Mouse (Mus musculus): ENCODE measurements at regions not wholly inside any gene's neighbourhood (a gene's known extent, or its start where the extent isn't known, plus 50 kb on each side); places are given as distances from the start of the nearest gene placed in this dataset.
A peak's percentile ranks its signal among the peaks of the same experiment; 100 is the strongest.

DNA sequence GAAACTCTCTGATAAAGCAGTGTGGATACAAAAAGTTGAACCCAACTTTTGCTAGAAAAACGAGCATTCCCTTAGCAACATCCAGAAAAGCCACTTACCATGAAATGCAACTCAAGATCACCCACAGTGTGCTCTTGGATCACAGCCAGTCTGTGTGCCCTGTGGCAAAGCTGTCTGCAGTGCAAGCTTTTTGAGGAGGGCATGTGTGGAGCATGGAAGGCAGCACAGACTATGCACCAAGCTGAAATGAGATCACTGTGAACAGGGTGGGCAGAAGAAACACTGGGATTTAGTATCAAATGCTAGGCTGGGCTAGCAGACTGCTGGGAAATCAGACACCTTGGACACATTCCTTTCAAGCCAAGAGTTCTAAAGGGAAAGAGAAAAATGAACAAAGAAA lies 162.4 kb downstream of the Sim1 start:
- no peak for DNase-seq

- no peak for DNase-seq
Measured at GRCm38 (mm10) chr10:51058333-51058732, 163.8 kb downstream of the Sim1 start.

- DNase-seq = no peak
Measured at GRCm38 (mm10) chr10:51101590-51101989, 207.0 kb downstream of the Sim1 start.

DNA sequence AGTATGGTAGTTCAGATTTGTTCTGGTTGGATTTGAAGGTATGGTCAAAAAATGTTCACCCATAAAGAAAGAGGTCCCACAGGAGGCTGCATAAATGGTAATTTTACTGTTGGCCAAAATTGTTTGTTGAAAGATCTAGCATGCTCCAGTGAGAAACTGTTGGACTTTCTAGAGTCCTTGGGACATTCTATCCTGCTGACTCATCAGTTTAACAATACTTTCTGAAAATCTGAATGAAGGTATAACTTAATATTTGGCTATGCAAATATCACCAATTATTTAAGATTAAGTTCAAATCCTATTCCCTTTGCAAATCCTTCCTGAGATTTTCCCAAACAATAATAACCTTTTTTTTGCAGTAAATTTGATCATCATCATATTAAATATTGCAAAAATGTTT lies 257.3 kb downstream of the Sim1 start:
- DNase-seq = no peak

DNA sequence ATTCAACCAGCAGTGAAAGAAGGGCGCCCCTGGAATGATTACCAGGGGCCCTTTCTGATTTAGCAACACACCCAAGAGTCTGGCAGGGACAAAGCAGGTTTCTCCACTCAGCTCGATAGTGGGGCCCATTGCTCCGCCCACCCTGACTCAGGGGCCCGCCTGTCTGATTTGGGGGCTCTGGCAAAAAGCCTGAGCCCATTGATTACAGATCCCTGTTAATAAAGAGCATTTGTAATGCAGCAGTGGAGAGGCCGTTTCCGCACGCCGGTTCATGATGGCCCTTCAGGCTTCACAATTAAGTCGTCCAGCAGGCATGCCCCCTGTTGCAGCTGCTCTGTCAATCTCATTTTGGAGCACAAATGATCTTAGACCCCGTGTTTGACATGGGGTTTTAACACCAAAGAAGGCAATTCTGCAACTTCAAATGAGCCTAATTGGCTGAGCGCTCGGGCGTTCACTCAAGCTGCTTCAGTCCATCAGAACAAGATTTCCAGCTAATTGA lies 259.0 kb downstream of the Sim1 start:
- no peak for DNase-seq

- DNase-seq = no peak
Measured at GRCm38 (mm10) chr10:51154016-51154415, 259.5 kb downstream of the Sim1 start.

GRCm38 (mm10) chr10:51154743-51155142 lies 260.2 kb downstream of the Sim1 start:
- no peak for DNase-seq

- no peak for DNase-seq
Measured at GRCm38 (mm10) chr10:51173619-51174018, 279.1 kb downstream of the Sim1 start.

DNA sequence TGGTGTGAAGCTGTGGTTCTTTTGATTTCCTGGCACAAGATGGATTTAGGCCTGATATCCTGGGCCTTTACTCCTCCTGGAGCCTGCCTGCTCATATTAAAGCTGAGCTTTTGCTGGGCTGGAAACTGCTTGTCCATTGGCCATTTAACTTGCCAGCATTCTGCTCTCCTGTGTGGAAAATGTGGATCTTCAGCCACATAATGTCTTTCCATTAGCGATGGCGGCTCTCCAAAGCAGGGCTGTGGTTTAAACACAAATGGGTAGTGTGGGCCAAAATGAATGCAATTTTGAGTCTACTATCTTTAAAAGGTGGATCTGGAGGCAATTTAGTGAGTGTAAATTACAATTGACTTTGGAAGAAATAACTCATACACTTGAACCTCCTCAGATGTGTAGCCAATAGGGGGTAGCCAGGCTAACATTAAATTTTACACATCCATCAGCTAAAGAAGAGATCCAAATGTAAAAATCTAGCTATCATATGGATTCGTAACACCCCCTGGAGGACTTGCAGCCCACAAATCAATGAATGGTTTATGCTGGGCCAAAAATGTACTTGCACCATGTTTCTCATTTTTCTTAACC lies 281.5 kb downstream of the Sim1 start:
- no peak for DNase-seq

GRCm38 (mm10) chr10:51176692-51177091 lies 282.1 kb downstream of the Sim1 start:
- DNase-seq = no peak

DNA sequence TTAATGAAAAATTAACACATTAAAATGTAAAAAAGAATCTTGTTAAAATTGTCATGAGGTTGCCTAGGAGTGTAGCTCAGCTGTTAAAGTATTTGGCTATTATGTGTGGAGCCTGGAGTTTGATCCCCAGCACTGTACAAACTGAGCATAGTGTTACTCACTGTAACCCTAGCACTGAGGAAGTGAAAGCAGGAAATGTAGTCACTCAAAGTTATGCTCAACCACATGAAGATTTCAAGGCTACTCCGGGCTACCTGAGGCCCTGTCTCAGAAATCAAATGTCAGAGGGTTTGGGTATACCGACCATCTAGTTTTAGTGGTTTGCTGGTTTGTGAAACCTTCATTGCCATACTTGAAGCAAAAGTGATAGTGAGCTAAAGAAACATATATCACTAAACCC lies 287.2 kb downstream of the Sim1 start:
- DNase-seq = no peak

- no peak for DNase-seq
Measured at GRCm38 (mm10) chr10:51191407-51192059, 288.9 kb upstream of the Gm49339 start.

- no peak for DNase-seq
Measured at GRCm38 (mm10) chr10:51219481-51219880, 260.9 kb upstream of the Gm49339 start.

- DNase-seq = no peak
Measured at GRCm38 (mm10) chr10:51233592-51233991, 246.8 kb upstream of the Gm49339 start.

DNA sequence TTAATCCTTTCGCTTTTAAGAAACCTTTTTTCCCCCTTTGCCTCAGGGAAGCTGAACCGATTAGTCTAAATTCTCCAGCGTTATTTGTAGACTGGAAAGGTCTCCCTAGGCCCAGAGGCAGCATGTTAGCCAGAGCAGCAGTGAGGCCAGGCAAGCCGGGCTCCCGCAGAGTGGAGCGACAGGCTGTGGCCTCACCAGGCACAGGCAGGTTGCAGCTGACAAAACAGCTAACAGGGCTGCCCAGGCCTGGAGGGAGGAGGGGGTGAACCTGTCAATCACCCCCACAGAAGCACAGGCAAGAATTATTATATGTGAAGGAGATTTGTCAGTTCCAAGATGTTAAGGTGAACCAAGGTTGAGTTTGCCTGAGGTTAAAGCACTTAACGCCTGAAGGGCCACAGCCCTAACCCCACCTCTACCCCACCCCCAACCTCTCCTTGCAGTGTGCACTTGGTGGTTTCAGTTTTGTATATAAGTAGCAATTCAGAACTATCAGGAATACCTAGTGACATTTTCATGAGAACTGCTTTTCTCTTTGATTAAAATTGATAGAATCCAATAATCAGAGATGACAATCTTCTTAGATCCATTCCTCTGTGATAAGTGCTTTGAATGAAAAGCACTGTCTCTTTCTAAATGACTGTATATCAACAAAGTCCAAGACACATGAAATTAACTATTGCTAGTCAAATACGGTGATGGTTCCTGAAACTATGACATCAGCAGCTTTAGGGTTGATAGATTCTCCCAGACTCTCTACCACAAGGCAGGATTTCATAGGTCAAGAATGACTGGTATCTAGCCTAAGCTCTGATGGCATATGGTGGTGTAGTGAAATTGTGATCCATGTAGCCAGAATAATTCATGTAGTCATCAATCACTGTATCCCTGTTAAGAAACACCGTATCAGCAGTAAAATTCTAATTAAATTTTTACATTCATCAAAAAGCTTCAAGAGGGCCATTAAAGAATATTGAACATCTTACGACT lies 244.5 kb upstream of the Gm49339 start:
- DNase-seq = peak; percentile 5

GRCm38 (mm10) chr10:51238103-51238502 lies 242.3 kb upstream of the Gm49339 start:
- no peak for DNase-seq

GRCm38 (mm10) chr10:51253439-51253838 lies 227.0 kb upstream of the Gm49339 start:
- no peak for DNase-seq

GRCm38 (mm10) chr10:51257587-51258049 lies 222.8 kb upstream of the Gm49339 start:
- no peak for DNase-seq

DNA sequence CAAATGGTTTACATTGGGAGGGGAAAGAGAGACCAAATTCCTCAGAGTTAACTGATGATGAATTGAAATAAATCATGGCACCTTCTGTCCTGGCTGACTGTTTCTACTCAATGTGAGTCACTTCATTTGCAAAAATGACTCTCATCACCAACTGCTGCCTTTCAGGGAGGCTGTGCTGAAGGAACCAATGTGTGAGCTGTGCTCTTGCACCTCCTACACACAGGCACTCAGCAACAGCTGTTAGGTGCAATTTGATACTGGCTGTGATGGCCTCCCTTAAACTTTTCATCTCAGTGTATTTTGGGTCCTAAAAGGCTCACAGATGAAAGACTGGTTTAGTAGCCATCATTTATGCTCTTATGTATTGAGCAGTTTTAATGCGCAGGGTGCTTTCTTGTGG lies 209.0 kb upstream of the Gm49339 start:
- no peak for DNase-seq

DNA sequence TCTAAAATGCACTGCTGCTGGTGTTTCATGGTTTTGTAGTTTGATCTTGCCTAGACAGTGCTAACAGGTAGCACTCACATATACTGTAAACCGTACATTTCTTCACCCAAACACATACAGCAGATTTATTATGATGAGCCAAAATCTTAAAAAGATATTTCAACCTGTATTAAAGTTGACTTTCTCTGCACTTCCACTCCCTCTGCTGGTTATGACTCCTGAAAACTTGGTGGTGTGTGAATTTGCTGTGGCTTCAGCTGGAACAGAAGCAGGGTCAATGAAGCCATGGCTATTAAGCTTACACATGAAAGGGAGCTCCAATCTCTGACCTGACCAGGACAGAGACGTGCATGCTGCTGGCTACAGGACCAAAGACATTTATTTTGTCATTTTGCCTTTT lies 202.2 kb upstream of the Gm49339 start:
- DNase-seq = no peak

- DNase-seq = no peak
Measured at GRCm38 (mm10) chr10:51282451-51282850, 198.0 kb upstream of the Gm49339 start.

DNA sequence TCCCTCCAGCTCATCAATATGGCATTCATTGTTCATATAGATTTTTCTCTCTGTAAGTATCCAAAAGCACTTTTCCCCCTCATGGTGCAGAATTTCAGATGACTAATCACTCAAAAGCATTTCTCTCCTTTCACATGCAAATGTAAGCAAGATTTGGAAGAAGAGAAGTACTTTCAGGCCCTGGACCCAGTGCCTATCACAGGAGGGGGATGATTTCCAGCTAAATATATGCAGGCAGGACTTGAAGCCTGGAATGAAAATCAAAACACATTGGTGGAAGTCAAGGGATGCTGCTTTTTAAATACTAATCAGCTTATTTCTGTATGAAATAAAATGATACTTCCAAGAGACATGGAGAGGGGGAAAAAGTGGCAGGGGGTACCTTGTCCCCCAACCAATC lies 195.9 kb upstream of the Gm49339 start:
- DNase-seq = no peak

DNA sequence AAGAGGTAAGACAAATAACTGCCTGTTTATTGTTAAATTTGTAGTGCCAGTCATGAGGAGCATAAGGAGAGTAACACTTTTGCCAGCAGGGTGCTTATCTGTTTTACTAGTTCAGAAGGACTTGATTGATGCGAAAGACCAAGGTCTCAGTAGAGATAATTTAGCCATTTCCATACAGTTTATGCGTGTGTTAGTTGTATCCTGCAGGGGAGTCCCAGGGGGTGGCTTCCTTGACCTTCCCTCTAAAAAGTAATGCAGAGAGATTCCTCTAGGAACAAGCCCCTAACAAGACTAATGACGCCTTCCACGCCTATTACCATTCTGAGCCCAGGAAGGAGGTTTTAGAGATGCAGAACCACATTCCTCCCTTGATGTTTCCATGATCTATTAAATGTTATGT lies 192.6 kb upstream of the Gm49339 start:
- DNase-seq = no peak

Data from kidney, adult 11 months (tissue).